Mouse (Mus musculus) kidney, adult 2 months (tissue): Measurements from ENCODE around the gene Mcm10.

Source experiments
- CTCF ChIP-seq: fragments of 200-500 bp; conservative IDR thresholded peaks from 2 replicates; pipeline ENCODE4 v1.5.1; 2011; ENCODE audit warnings: low read depth, mild to moderate bottlenecking, control low read depth, low read length, moderate library complexity, mixed read lengths; ENCODE audit not compliant: insufficient read depth, insufficient read length
- POLR2A ChIP-seq: fragments of 200-500 bp; IDR thresholded peaks from one replicate; pipeline ENCODE4 v1.6.1; 2011; ENCODE audit warnings: low read depth, low read length, control low read depth

GRCm38 (mm10) chr2:5042616-5043475 is 30.3 kb upstream of the Mcm10 start:
- TF ChIP-seq CTCF (no peak), POLR2A (no peak)
